Mouse (Mus musculus): ENCODE measurements at regions not wholly inside any gene's neighbourhood (a gene's known extent, or its start where the extent isn't known, plus 50 kb on each side); places are given as distances from the start of the nearest gene placed in this dataset.

DNA sequence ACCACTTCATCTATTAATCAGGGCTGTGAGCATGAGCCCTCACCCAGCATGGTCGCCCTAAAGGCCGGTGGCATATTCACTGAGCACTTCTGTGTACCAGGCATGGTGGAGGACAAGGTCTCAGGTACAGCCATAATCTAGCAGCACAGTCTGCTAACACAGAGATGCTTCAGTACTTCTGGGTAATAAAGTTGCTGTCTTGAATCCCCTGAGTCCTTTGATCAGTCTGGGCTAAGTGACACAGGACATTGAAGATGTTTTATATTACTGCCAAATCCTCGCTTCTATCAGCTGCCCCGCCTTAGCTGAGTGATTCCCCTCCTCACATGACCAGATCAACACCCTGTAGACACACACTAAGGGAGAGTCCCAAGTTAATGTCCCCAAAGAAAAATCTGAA lies 296.5 kb downstream of the Mycn start:
- TF ChIP-seq CTCF (IDR thresholded peaks at IDR 0.05; ENCODE audit: borderline replicate concordance, insufficient read depth, low read depth, low read length), result no peak
- no peak for TF ChIP-seq POLR2A (IDR thresholded peaks at IDR 0.05; ENCODE audit: borderline replicate concordance, insufficient read depth, low read length)

All from cerebellum, adult 2 months (tissue).